Mouse (Mus musculus) thymus, adult 18-20 months (tissue): ENCODE measurements around the gene Nos1ap.

Experiments used
- DNase-seq, 2 experiments: peaks; one replicate each; pipeline ENCODE4 v3.0.0; 2022; ENCODE audit warnings: mixed read lengths in 2 of 2

Nos1ap gene

DNA sequence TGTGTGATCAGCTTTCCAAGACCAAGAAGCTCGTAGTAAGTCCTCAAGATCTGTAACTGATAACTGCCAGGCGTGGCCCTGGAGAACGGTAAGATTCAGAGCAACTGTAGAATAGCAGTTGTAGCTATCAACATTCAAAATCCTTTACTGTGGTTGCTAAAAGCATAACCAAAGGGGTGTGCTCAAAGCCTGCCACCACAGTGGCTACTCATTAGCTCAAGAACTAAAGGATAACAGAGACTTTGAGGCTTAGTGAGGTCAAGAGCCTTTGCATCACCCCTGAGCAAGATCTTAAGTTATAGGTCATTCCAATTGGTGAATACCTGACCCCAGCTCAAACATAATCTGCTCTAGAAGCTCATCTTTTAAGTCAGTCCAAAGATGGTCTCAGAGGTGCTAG, 134.3 kb downstream of the Nos1ap start:
- no peak for DNase-seq

DNA sequence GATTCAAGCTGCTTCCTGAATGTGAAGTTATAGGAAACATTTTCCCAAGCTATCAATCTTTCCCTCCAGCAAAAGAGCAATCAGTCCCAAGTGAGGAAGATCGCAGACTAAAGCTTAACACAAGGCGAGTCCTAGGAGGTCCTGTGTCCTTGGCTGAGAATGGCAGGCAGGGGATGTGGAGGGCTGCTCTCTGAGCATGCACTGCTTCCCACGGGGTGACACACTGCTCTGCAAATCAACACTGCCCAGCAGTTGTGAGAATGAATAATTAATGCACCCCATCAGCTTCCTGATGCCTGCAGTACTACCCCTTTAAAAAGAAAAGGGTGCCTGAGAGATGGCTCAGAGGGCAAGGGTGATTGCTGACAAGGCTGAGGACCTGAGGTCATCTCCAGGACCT, 136.2 kb downstream of the Nos1ap start:
- DNase-seq, result no peak

DNA sequence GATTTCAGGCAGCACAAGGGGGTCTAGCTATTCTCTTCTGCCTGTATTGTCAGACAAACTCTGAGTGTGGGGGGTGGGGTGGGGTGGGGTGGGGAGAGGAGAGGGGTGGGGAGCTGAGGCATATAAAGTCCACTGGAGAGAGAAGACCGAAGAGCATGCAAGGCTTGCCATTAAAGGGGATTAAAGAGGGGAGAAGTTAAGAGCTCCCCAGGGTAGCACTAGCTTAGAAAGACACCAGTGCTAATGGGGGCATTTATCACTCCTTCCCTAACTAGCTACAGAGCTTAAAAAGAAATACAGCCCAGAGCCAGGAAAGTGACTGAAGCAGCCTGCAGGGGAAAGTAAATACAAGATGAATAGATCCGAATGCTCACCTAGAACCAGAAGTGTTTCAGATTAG, 141.4 kb downstream of the Nos1ap start:
- DNase-seq, result no peak

DNA sequence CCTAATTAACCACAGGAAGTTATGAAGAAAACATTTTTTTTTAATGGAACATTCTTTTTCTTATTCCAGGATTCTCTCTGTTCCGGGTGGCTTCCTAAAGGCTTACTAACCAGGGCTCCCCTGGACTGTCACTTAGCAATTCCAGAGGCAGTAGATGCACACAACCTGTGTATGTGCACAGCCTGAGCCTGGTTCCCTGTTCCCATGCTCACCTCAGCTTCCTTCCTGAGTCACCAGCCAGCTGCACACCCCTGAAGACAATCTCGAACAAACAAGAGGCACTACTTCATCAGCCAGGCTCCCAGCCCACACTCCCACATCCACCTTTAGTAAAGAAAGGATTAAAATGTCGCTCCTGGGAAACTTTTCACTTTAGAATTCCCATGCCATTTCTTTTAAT, 144.2 kb downstream of the Nos1ap start:
- DNase-seq, result no peak

DNA sequence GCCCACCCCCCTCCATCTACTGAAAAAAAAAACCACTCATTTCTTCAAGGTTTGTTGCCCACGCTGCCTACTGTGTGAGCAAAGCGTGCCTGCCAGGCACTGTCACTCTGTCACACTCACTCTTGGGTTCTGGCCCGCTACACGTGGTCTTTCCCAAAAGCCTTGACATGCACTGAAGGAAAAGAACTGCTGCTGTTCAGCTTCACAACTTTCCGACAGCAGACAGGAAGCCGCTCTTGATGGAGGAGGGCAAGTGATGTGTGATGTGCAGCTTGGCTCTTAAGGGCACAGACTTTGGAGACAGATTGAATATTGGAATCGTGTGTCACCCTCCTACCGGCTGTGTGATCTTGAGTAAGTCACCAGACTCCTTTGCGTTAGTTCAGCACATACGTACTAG, 149.3 kb downstream of the Nos1ap start:
- no peak for DNase-seq

DNA sequence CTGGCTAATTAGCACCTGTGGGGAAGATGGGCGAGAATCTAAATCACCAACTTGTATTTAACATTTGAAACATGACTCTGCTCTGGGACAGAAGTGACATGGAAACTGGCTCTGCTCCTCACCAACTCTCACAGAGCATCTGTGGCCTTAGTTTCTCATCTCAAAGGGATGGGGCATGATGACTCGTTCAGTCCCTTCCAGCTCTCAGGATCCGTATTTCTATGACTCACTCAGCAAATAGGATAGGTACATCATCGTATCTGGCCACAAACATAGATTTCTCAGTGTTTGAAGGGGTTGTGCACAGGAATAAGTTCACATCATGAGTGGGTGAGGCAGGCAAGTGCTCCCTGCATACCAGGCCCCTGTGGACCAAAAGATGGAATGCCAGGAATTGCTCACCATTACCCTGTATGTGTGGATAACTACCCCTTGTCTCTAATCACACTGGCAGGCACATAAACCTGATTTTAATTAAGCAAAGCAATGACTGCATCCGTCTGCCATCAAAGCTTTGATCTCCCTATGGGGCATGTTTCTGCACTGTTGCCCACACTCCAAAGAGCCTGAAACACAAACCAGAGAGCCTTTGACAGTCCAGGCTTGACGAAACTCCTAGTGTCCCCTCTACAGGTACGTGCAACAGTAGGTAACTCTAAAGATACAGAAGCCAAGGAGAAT, 151.1 kb downstream of the Nos1ap start:
- DNase-seq, result no peak

DNA sequence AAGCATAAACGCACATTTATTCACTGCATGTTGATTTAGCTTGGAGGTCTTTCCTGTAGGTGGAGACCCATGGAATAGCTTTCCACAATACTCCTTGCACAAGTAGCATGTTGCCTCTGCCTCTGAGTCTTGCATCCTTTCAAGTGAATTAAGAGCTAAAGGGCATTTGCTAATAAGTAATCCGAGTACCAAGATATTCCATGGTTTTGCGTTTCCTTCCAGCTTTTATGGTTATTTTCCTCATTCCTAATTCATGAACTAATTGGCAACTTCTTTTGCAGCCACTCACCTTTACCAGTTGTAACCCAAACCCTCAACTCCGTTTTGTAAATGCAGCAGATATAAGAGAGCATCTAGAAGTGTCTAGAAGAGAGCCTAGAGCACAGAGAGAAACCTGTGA, 155.5 kb downstream of the Nos1ap start:
- DNase-seq, result no peak

DNA sequence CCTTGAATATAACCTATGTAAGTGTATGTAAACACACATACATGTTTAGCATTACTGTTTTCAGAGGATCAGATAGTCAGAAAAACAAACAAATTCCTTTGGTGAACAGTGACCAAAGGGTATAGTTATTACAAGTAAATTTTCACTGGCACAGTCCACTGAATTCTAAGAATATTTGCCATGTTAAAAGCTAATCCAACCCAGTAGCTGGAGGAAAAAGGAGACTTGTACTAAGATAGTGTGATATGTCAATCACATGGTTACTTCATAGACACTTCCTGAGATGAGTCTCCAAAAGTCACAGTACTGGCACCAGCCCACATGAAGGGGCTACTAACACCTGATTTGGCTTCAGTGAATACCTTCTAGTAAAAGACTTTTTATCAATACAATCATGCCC, 156.0 kb downstream of the Nos1ap start:
- DNase-seq, result no peak

DNA sequence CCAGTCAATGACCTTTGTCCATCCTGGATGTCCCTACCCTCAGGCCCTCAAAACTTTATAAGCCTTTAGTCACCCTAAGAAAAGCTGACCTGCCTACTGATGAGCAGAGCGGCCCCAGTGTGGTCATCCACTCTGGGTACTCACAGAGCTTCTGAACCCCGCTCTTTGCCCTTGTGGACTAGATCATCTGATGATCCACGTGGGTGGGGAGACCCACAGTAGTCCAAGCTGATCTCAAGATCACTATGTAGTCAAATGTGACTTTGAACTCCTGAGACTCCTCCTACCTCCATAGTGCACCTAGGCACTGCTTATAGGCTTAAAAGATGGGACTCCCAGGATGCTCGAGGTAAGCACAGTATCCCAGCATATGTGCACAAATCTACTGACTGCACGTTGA, 157.4 kb downstream of the Nos1ap start:
- no peak for DNase-seq

DNA sequence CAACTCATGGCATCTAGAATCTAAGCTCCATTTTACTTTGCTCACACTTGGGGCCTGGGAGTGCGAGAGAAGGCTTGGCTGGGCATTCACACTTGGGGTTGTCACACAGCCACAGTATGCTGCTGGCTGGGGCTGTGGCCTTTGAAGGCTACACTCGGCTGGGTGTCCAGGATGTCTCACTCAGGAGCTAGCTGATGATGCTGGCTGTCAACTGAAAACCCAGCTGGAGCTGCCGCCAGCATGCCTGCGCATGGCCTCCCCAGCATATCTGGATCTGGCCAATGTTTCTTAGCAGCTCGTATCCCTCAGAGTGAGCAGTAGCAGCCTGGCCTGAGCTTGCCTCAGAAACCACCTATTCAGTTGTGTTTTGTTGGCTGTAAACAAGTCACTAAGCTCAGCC, 158.3 kb downstream of the Nos1ap start:
- no peak for DNase-seq

DNA sequence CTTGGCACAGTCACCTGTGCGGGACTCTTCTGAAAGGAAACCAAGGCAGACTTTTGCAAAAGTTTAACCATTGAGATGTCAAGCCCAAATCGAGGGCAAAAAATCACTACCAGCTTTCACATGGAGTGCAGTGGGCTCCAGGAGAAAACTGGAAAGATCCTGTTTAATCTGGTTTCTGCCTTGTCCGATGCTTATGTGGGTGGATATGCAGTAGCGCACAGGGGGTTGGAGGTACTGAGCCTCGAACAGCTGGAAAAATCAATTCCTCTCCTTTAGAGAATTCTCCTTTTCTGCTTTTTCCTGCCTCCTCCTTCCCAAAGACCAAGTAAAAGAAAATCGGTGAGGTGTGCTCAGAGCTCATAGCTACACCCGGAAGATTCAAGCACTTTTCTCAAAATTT, 159.0 kb downstream of the Nos1ap start:
- DNase-seq, result no peak

DNA sequence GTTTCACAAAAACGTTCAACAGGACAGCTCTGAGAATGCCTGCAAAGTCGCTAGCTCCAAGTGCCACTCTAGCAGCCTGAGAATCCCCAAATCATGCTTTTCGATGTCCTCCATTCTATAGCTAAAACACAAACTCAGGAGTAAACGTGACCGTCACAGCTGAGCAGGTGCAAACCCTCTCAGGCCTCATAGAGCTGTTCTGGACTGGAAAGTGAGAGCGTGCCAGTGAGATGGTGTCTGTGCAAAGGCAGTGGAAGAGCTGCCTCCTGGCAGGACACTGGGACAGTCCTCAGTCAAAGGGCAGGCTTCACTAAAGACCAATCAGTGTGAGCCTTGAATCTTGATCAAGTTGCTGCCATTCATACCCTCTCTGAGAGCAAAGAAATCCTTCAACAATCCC, 160.0 kb downstream of the Nos1ap start:
- no peak for DNase-seq

DNA sequence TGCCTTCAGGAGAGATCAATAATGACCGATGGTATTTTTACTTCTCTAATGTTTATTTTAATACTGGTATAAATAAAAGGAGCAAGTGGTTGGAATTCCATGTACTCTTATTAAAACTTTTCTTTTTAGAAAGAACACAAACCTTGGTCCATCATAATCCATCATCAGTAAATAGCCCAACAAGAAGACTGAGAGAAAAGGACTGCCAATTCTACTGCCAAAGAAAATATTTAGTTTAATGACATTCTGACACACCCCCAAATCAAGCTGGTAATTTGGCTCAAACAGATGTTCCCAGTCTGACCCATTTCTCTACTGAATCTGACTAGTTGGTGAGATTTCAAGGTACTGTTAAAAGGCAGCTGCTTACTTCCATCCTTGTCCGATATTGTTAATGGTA, 161.5 kb downstream of the Nos1ap start:
- no peak for DNase-seq

DNA sequence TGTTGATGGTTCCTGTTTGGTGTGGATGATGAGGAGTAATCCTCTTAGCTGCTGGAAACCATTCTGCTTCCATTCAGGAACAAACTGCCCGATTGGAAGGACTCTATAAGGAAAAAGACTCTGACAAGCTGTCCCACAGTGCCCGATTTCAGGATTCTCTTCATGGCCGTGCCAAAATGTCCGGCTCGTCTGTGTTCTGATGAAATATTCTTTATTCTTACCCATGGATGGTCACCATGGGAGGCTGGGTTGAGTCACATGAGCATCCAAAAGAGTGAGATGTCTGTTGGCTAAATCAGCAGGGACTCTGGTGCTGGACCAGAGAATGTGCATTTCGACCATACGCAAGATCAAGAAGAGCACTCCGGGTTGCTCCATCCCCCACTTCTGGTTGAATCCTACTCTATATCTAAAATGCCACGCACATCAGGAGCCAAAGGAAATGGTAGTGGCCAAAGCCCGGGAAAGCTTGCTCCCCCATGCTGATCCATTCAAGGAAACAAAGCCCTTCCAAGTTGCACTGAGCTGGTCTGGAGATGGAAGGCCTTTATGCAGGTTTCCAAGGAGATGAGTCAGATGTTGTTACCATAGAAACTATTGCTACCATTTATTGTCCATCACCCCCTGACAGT, 165.3 kb downstream of the Nos1ap start:
- no peak for DNase-seq

DNA sequence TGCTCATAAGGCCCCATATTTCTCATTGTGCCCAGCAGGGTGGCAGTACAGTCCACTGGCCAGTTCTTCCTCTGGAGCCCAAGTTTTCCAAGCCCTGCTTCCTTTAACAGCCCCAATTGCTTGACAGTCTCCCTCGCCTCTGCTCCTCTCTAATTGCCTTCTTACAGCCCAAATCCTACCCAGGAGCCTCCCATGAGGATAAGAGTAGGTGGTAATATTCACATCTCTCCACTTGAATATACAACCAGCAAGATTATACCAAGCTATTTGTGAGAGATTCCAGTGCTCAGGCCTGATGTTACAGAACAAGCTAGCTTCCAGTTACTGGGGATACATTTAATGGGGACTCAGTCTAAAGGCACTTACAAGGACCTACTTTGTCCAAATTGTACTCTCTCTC, 166.6 kb downstream of the Nos1ap start:
- DNase-seq, result no peak

DNA sequence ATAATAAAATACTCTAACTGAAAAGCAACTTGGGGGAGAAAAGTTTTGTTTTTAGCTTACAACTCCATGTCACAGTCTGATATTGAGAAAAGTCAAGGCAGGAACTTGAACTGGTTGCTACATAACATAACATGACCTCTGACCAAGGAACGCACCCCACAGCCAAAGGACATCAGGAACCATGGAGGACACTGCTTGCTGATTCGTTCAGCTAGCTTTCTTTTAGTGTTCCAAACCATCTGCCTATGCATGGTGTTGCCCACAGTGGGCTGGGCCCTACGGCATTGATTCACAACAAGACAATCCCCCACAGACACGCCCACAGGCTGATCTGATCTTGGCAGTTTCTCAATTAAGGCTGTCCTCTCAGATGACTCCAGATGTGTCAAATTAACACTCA, 167.5 kb downstream of the Nos1ap start:
- no peak for DNase-seq

DNA sequence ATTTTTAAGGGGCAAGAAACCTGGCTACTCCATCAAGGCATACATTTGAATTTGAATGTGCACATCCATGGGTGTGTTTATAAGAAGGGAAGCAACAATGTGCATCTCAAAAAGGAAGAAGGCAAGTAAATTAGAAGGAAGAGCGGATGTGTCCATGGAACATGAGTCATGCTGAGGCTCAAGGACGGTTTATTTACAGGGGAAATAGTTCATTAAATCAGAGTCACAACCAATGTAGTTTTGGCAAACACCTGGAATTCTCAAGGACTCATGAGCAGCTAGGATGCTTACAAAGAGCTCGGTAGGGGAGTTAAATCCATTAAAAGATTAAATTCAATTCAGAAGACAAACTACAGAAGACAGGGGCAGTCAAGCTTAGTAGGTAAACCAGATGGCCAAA, 169.7 kb downstream of the Nos1ap start:
- DNase-seq, result no peak

DNA sequence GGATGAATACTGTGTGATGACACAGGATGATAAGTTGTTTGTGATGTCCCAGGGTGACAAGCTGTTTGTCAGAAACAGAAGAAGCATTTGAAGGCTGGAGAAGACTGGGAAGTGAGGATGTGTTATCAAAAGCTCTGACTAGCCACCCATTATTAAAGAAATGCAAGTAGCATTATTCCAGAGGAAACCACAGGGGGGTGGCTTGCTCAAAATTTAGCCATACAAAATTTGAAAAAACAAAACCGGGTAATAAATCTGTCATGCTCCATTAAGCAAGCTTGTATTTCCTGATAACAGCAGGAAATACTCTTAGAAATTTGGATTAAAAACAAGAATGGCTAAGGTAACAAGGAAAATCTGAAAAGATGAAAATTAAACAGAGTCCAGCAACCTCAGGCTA, 171.5 kb downstream of the Nos1ap start:
- DNase-seq, result no peak

DNA sequence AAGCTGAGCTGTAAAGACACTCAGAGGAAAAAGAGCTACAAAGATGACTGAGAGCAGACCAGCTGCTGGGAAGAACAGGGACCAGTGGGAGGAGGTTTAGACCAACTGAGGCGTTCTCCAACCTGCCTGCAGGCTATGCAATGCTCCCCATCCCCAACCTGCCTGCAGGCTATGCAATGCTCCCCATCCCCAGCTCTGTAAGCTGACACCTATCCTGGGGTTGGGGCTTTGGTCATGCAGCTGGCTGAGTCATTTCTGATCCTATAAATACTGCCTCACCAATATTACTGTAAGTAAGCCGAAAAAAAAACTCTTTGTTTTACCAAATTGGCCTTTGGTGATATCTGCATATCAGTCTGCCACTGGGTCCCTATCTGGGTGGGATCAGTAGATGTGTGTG, 172.7 kb downstream of the Nos1ap start:
- DNase-seq, result no peak

DNA sequence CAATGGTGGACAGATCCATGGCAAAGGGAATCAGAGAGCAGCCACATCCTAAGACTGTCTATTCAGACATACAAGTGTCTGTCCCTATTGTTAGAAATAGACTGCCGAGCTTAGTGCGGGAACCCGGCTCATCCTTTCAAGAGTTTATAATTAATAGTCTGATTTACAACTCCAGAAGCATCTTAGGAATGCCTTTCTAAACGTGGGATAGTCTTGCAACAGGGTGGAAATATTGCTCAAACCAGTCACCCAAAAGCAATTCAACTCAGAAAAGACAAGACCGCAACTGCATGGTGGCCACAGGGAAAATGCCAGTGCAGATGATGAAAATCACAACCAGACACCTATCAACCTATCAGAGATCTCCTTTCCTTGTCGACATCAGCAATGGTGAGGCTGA, 173.5 kb downstream of the Nos1ap start:
- no peak for DNase-seq

DNA sequence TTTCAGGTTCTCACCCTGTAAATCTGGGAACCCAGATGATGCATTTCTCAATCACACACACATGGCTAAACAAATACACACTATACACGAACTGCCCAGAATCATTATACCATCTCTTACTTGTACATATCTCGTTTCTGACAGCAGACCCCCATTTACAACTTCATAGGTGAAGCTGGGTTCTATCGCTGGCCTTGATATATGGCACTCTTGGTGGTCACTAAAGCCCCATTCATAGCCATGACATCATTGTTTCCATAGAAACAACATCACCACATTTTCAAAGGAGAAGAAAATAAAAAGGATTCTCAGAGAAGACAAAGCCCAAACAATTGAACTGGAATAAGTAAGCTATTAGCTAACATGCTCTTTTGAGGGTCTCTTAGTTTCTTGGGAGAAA, 174.3 kb downstream of the Nos1ap start:
- no peak for DNase-seq

DNA sequence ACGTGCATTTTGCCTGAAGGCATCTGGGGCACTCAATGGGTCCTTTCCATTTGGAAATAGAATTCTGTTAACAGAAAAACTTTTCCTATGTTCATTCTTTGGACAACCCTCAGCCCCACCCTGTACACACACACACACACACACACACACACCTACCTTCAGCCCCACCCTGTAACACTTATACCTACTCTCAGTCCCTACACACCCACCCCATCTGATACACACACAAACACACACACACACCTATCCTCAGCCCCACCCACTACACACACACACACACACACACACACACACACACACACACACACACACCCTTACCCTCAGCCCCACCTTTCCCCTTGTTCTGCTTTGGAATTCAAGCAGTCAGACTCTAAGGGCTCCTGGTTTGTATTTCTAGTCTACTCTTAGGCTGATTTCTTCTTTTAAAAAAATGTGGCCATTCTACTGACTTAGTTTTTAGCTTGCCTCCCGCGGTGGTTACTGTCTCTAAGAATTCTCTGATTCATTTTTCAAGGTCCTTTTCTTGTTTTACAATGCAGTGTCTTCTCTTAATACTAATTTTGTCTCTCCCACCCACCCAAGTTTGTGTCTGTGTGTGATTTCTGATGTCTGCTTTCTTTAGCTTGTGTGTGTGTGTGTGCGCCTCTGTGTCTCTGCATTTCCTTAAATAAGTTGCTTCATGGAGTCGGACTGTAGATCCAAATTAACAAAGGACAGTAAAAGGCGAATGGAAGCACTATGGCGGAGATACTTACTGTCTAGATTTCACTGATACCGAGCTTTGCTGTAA, 179.1 kb downstream of the Nos1ap start:
- DNase-seq, result no peak

DNA sequence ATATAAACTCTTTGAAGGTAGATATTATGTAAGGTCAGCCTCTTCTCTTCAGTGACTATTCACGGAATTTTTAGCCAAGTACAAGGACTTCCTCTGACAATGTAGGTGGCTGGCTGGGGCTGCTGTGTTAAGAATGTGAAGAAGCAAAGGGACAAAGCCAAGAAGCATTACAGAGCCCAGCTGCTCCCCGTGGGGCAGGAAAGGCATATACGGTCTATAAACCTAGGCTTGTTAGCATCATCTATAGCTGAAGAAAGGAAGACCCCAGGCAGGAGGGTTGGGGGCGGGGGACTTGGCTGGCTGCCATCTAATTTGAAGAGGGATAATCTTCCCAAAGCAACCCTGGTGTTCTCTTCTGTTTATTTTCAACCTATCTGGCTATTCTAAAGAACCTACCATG, 180.6 kb downstream of the Nos1ap start:
- DNase-seq, result no peak

DNA sequence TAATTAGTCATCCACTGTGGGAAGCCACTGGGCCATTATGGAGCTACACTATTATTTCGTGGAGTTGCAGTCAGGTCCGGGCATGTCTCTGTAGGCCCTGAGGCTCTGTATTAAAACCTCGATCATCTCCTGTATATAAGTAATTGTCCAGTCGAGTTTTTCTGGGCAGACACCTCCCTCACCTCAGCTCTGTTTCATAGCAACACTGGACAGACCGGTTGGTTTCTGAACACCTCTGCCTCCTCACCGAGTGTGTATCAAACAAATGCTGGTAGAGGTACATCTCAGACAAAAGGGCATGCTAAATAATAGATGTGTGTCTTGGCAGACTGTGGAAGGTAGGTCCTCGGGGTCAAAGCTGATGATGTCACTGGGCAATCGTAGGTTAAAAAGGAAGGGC, 182.7 kb downstream of the Nos1ap start:
- DNase-seq, result no peak
